Mouse (Mus musculus) bone marrow macrophage, adult 2 months (primary cell): ENCODE data around the gene Zbtb8a.

ENCODE experiments used
- CTCF ChIP-seq: IDR thresholded peaks from 2 replicates; pipeline ENCODE4 v1.5.1; 2012; ENCODE audit warnings: low read depth, mild to moderate bottlenecking, low read length, moderate library complexity
- POLR2A ChIP-seq: IDR thresholded peaks from 2 replicates; pipeline ENCODE4 v1.6.1; 2012; ENCODE audit warnings: mild to moderate bottlenecking, low read depth, low read length, borderline replicate concordance

GRCm38 (mm10) chr4:129394089-129394870, 16.4 kb upstream of the Zbtb8a start:
- TF ChIP-seq CTCF (no peak), POLR2A (no peak)
